Comparison of ENCODE assay signal across 13 mouse cellular contexts in genomic region chr3:102192621-102193020, GRCm38 (mm10). TPM values are rescaled to one million over a fixed set of nuclear protein-coding genes. Genes with fewer than 3 reads are reported as not detected.
DNase-seq lines count a peak whose midpoint lies in the region; ATAC-seq lines count a peak whose summit lies in the region.
"Had no signal": no experiment of that assay in that cellular context is flagged by ENCODE, and none has a peak within 500 bp of the region (broad histone marks: within the 10 kb centered on the region; RNA-seq: fewer than 3 reads in every experiment).

No protein-coding gene starts in this region.

- WGBS in hindbrain, embryonic 12.5 days, result 69% methylated on average over 2 of the region's 2 CpGs
- WGBS in hindbrain, embryonic 13.5 days, result 61% methylated on average over 2 of the region's 2 CpGs
- WGBS in kidney, embryonic 16.5 days, result 30% methylated on average over 2 of the region's 2 CpGs

- H3K4me3 ChIP-seq in hindbrain, embryonic 12.5 days, result no peak overlapping the region
- H3K4me3 ChIP-seq in hindbrain, embryonic 13.5 days, result no peak overlapping the region
- no peak overlapping the region for H3K4me3 ChIP-seq in kidney, embryonic 16.5 days (ENCODE audit: low read length)
- H3K4me3 ChIP-seq: liver, embryonic 13.5 days; midbrain, embryonic 12.5 days had no signal

- peaks cover 55% of the 10 kb centered on the region for H3K4me1 ChIP-seq in hindbrain, embryonic 12.5 days
- peaks cover 65% of the 10 kb centered on the region for H3K4me1 ChIP-seq in hindbrain, embryonic 13.5 days (replicated peaks)
- H3K4me1 ChIP-seq in kidney, embryonic 16.5 days (ENCODE audit: insufficient read depth, low read length), result peaks cover 72% of the 10 kb centered on the region

- peak; percentile 70 for DNase-seq in Muller cell, postnatal 12 days (ENCODE audit: inconsistent ontology term)
- DNase-seq in heart, adult 9 months (ENCODE audit: low spot score in 2 of 2), result peak; percentile 34 to 41
- DNase-seq in spleen, postnatal 4 days (ENCODE audit: low spot score in 2 of 2), result no peak
- DNase-seq in spleen, postnatal 36 days (ENCODE audit: low spot score in 2 of 2), result no peak
- no peak for DNase-seq in urinary bladder, postnatal 36 days (ENCODE audit: low spot score in 2 of 2)
- DNase-seq: forebrain, postnatal 0 days; layer of hippocampus, postnatal 36 days; liver, embryonic 13.5 days had no signal

- no peaks in the 10 kb centered on the region for H3K36me3 ChIP-seq in hindbrain, embryonic 12.5 days
- H3K36me3 ChIP-seq in hindbrain, embryonic 13.5 days, result no peaks in the 10 kb centered on the region
- H3K36me3 ChIP-seq in kidney, embryonic 16.5 days (ENCODE audit: insufficient read depth, low read length), result peaks cover 6% of the 10 kb centered on the region
- H3K36me3 ChIP-seq: liver, embryonic 13.5 days; midbrain, embryonic 12.5 days had no signal

- ATAC-seq in hindbrain, embryonic 12.5 days (ENCODE audit: low FRiP score), result no peak
- ATAC-seq in hindbrain, embryonic 13.5 days (ENCODE audit: low FRiP score), result no peak
- peak; percentile 28 for ATAC-seq in kidney, embryonic 16.5 days (ENCODE audit: low FRiP score, low TSS enrichment)
- ATAC-seq: forebrain, postnatal 0 days; hindbrain, embryonic 16.5 days had no signal

- no peak overlapping the region for H3K9ac ChIP-seq in hindbrain, embryonic 12.5 days
- H3K9ac ChIP-seq in hindbrain, embryonic 13.5 days, result no peak overlapping the region
- H3K9ac ChIP-seq in kidney, embryonic 16.5 days (replicated peaks; ENCODE audit: low read length), result no peak overlapping the region
- H3K9ac ChIP-seq: forebrain, postnatal 0 days; liver, embryonic 13.5 days had no signal

- H3K4me2 ChIP-seq in hindbrain, embryonic 12.5 days (replicated peaks), result no peak overlapping the region
- no peak overlapping the region for H3K4me2 ChIP-seq in hindbrain, embryonic 13.5 days
- H3K4me2 ChIP-seq in kidney, embryonic 16.5 days (replicated peaks; ENCODE audit: low read depth, low read length), result no peak overlapping the region
- H3K4me2 ChIP-seq: liver, embryonic 13.5 days had no signal

- no peaks in the 10 kb centered on the region for H3K9me3 ChIP-seq in hindbrain, embryonic 12.5 days (replicated peaks)
- H3K9me3 ChIP-seq in hindbrain, embryonic 13.5 days, result no peaks in the 10 kb centered on the region
- no peaks in the 10 kb centered on the region for H3K9me3 ChIP-seq in kidney, embryonic 16.5 days (ENCODE audit: low read length)
- H3K9me3 ChIP-seq: liver, embryonic 13.5 days; midbrain, embryonic 12.5 days had no signal

- H3K27me3 ChIP-seq in hindbrain, embryonic 12.5 days, result peaks cover 36% of the 10 kb centered on the region
- peaks cover 48% of the 10 kb centered on the region for H3K27me3 ChIP-seq in hindbrain, embryonic 13.5 days
- H3K27me3 ChIP-seq in kidney, embryonic 16.5 days (ENCODE audit: insufficient read depth, low read length), result no peaks in the 10 kb centered on the region

- 0 out of 2 replicates have a peak overlapping the region, but pooled peaks have one; percentile 2 for H3K27ac ChIP-seq in hindbrain, embryonic 12.5 days
- H3K27ac ChIP-seq in hindbrain, embryonic 13.5 days, result no peak overlapping the region
- H3K27ac ChIP-seq in kidney, embryonic 16.5 days (ENCODE audit: low read length), result peak overlapping the region; percentile 43; the same call in 1 of the 2 replicates
- H3K27ac ChIP-seq: liver, embryonic 13.5 days; midbrain, embryonic 12.5 days had no signal

RNA-seq across cellular contexts. Expression of gene Vangl1, which starts 11.9 kb away (rescaled TPM):
- polyA plus RNA-seq in hindbrain, embryonic 12.5 days (2016; fragmentation: Nextera tagmentation; extraction: Ambion mirVana), result 11.1 and 15.2 TPM in 2 replicates
- polyA plus RNA-seq in hindbrain, embryonic 13.5 days (2015; fragmentation: Nextera tagmentation; extraction: Ambion mirVana), result 7.0 and 7.2 TPM in 2 replicates
- polyA plus RNA-seq in kidney, embryonic 16.5 days (2015; fragmentation: Nextera tagmentation; extraction: Ambion mirVana), result 21.1 and 21.7 TPM in 2 replicates

Comparison
In these comparisons a context has a peak if more than half of its experiments do, and no peak if none do; other contexts are left out.
1. DNase-seq: peak in Muller cell, postnatal 12 days (single experiment) and heart, adult 9 months (2 of 2); none in spleen, postnatal 4 days (0 of 2), spleen, postnatal 36 days (0 of 2) and urinary bladder, postnatal 36 days (0 of 2).